Mouse (Mus musculus): ENCODE measurements at regions not wholly inside any gene's neighbourhood (a gene's known extent, or its start where the extent isn't known, plus 50 kb on each side); places are given as distances from the start of the nearest gene placed in this dataset.

DNA sequence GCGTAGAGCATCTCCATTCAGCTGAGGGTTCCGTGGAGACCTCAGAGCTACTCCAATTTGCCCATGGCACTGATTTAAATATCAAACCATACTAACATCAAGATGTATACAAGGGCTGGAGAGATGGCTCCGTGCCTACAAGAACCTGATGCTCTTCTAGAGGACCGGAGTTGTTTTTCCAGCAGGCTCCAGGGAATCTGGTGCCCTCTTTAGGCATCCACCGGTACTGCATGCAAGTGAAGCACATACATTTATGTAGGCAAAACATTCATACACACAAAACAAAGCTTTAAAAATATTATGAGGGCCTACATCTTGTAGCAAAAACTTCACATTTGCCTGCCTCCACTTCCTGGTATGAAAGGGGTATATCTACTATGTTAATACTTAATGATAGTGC lies 217.0 kb downstream of the Lmo4 start:
- no peak overlapping the region for H3K4me2 ChIP-seq (ENCODE audit: low read depth, low read length)
- no peaks in the 10 kb centered on the region for H3K9me3 ChIP-seq (replicated peaks; ENCODE audit: control insufficient read depth, low read length)
- WGBS, result 98% methylated on average over 5 of the region's 5 CpGs
- no peak for TF ChIP-seq EP300 (IDR thresholded peaks at IDR 0.05; ENCODE audit: low read depth)
- no peak for TF ChIP-seq CTCF (IDR thresholded peaks at IDR 0.05; ENCODE audit: low read depth)
- DNase-seq (ENCODE audit: low spot score) (no peak), ATAC-seq (ENCODE audit: insufficient read depth, low read depth) (no peak)
- H3K4me3 ChIP-seq (ENCODE audit: low read depth, low read length), result no peak overlapping the region
- H3K9ac ChIP-seq (replicated peaks; ENCODE audit: low read depth, low read length), result no peak overlapping the region
- H3K36me3 ChIP-seq (replicated peaks; ENCODE audit: control insufficient read depth, insufficient read depth, low read length), result no peaks in the 10 kb centered on the region
- H3K4me1 ChIP-seq (ENCODE audit: control insufficient read depth, insufficient read depth), result no peaks in the 10 kb centered on the region
- H3K27me3 ChIP-seq (ENCODE audit: control insufficient read depth, insufficient read depth, low read length), result no peaks in the 10 kb centered on the region
- H3K27ac ChIP-seq (ENCODE audit: low read depth), result no peak overlapping the region

DNA sequence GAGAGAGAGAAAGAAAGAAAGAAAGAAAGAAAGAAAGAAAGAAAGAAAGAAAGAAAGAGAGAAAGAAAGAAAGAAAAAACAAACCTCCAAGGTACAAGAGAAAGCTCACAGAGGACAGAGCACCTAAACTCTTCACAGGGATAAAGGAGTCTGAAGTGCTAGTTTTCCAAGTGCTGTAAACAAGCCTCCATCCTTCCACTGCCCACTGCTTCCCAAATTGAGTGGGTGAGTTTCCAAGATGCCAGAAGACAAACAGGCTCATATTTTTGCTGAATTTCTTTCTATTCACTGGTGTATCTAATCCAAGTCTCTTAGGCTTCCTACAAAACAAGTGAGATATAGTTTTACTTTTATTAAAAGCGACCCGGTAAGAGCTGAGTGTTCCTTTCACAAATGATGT lies 218.2 kb downstream of the Lmo4 start:
- TF ChIP-seq CTCF (IDR thresholded peaks at IDR 0.05; ENCODE audit: low read depth), result no peak
- TF ChIP-seq EP300 (IDR thresholded peaks at IDR 0.05; ENCODE audit: low read depth), result no peak
- H3K9ac ChIP-seq (replicated peaks; ENCODE audit: low read depth, low read length), result no peak overlapping the region
- no peaks in the 10 kb centered on the region for H3K9me3 ChIP-seq (replicated peaks; ENCODE audit: control insufficient read depth, low read length)
- no peaks in the 10 kb centered on the region for H3K36me3 ChIP-seq (replicated peaks; ENCODE audit: control insufficient read depth, insufficient read depth, low read length)
- DNase-seq (ENCODE audit: low spot score) (no peak), ATAC-seq (ENCODE audit: insufficient read depth, low read depth) (no peak)
- H3K4me2 ChIP-seq (ENCODE audit: low read depth, low read length), result no peak overlapping the region
- 89% methylated on average over 2 of the region's 2 CpGs for WGBS
- H3K4me3 ChIP-seq (ENCODE audit: low read depth, low read length), result no peak overlapping the region
- no peaks in the 10 kb centered on the region for H3K4me1 ChIP-seq (ENCODE audit: control insufficient read depth, insufficient read depth)
- H3K27ac ChIP-seq (ENCODE audit: low read depth), result no peak overlapping the region
- no peaks in the 10 kb centered on the region for H3K27me3 ChIP-seq (ENCODE audit: control insufficient read depth, insufficient read depth, low read length)

DNA sequence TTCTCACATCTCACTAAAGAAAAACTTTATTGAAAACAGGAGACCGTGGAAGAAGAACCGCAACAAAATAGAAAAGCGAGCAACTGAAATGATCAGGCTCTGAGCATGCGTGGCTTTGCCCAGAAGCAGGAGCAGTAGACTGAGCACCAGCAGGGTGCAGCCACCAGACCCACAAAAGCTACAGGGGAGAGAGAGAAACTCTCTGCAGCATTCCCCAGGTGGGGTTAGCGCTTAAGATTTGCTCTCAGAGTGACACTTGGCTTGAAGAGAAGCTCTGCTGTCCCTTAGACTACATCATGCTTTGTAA lies 218.9 kb downstream of the Lmo4 start:
- no peaks in the 10 kb centered on the region for H3K4me1 ChIP-seq (ENCODE audit: control insufficient read depth, insufficient read depth)
- no peak for ATAC-seq (ENCODE audit: insufficient read depth, low read depth)
- no peaks in the 10 kb centered on the region for H3K36me3 ChIP-seq (replicated peaks; ENCODE audit: control insufficient read depth, insufficient read depth, low read length)

DNA sequence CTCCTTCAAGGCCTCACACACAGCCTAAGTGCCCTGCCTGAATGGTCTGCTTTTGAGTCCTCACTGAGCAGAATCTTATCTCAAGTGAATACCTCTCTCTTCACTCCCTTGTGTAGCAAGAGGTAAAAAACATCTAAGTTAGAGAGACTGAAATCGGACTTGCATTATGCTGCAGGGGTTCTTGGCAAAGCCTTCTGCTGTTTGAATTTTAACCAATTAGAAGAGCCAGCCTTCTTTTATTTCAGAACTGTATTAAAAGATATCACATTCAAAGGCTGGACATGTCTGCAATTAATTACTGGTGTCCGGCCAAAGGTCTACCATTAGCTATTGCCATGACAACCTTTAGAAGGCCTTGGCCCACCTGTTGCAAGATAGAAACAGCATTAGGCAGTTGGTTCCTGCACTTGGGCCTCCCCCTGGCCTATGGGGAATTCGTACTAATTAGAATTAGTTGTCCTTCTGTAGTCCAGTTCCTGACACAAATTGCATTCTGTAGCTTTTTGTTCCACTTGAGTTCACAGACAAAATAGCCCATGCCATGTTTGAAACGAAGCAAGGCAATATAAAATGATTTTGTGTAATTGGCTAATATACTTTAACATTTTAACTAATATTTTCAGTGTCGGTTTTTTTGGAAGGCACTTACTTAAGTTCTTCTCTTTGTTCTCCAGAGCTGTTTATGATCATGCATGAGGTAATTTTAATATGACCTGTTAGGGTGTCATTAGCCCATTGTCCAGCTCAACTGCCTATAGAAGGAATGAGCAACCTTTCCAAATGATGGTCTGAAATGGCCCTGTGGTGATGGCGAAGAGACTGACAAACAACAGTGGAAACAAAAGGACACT lies 219.4 kb downstream of the Lmo4 start:
- Histone ChIP-seq H3K27ac (ENCODE audit: low read depth) (no peak overlapping the region), H3K9ac (replicated peaks; ENCODE audit: low read depth, low read length) (no peak overlapping the region), H3K27me3 (ENCODE audit: control insufficient read depth, insufficient read depth, low read length) (no peaks in the 10 kb centered on the region), H3K4me3 (ENCODE audit: low read depth, low read length) (no peak overlapping the region), H3K4me2 (ENCODE audit: low read depth, low read length) (no peak overlapping the region), H3K9me3 (replicated peaks; ENCODE audit: control insufficient read depth, low read length) (no peaks in the 10 kb centered on the region), H3K4me1 (ENCODE audit: control insufficient read depth, insufficient read depth) (no peaks in the 10 kb centered on the region), H3K36me3 (replicated peaks; ENCODE audit: control insufficient read depth, insufficient read depth, low read length) (no peaks in the 10 kb centered on the region)
- 75% methylated on average over 6 of the region's 6 CpGs for WGBS
- ATAC-seq (ENCODE audit: insufficient read depth, low read depth) (no peak), DNase-seq (ENCODE audit: low spot score) (no peak)
- TF ChIP-seq CTCF (IDR thresholded peaks at IDR 0.05; ENCODE audit: low read depth) (no peak), EP300 (IDR thresholded peaks at IDR 0.05; ENCODE audit: low read depth) (no peak)

More for the DNA sequence above, 218.9 kb downstream of the Lmo4 start:
- Histone ChIP-seq H3K27me3 (ENCODE audit: control insufficient read depth, insufficient read depth, low read length) (no peaks in the 10 kb centered on the region), H3K27ac (ENCODE audit: low read depth) (no peak overlapping the region), H3K9me3 (replicated peaks; ENCODE audit: control insufficient read depth, low read length) (no peaks in the 10 kb centered on the region), H3K9ac (replicated peaks; ENCODE audit: low read depth, low read length) (no peak overlapping the region), H3K4me3 (ENCODE audit: low read depth, low read length) (no peak overlapping the region), H3K4me2 (ENCODE audit: low read depth, low read length) (no peak overlapping the region)
- TF ChIP-seq CTCF (IDR thresholded peaks at IDR 0.05; ENCODE audit: low read depth) (no peak), EP300 (IDR thresholded peaks at IDR 0.05; ENCODE audit: low read depth) (no peak)
- DNase-seq (ENCODE audit: low spot score), result no peak
- 79% methylated on average over 5 of the region's 5 CpGs for WGBS

DNA sequence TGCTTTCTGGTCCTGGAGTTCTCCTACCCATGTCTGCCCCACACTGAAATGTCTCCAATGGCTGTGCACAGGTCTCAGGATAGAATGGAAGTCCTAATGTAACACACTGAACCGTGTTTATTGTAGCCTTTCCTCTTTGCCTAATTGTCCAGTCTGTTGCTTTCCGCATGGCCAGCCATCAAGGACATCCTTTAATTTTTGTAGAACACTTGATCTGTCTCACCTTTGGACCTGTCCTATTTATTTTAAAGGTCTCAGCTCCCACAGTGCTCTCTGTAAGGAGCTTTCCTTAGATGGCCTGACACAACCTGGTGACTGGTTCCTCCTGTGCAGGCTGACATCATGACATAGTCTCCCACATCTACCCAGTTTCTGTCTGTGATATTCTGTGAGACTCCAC lies 226.3 kb downstream of the Lmo4 start:
- H3K9ac ChIP-seq (replicated peaks; ENCODE audit: low read depth, low read length), result no peak overlapping the region
- DNase-seq (ENCODE audit: low spot score) (no peak), ATAC-seq (ENCODE audit: insufficient read depth, low read depth) (no peak)
- H3K4me1 ChIP-seq (ENCODE audit: control insufficient read depth, insufficient read depth), result no peaks in the 10 kb centered on the region
- H3K27me3 ChIP-seq (ENCODE audit: control insufficient read depth, insufficient read depth, low read length), result no peaks in the 10 kb centered on the region
- no peaks in the 10 kb centered on the region for H3K36me3 ChIP-seq (replicated peaks; ENCODE audit: control insufficient read depth, insufficient read depth, low read length)
- no peak overlapping the region for H3K27ac ChIP-seq (ENCODE audit: low read depth)
- TF ChIP-seq EP300 (IDR thresholded peaks at IDR 0.05; ENCODE audit: low read depth) (no peak), CTCF (IDR thresholded peaks at IDR 0.05; ENCODE audit: low read depth) (no peak)
- H3K4me2 ChIP-seq (ENCODE audit: low read depth, low read length), result no peak overlapping the region
- WGBS, result 80% methylated on average over 2 of the region's 2 CpGs
- H3K4me3 ChIP-seq (ENCODE audit: low read depth, low read length), result no peak overlapping the region
- H3K9me3 ChIP-seq (replicated peaks; ENCODE audit: control insufficient read depth, low read length), result no peaks in the 10 kb centered on the region

DNA sequence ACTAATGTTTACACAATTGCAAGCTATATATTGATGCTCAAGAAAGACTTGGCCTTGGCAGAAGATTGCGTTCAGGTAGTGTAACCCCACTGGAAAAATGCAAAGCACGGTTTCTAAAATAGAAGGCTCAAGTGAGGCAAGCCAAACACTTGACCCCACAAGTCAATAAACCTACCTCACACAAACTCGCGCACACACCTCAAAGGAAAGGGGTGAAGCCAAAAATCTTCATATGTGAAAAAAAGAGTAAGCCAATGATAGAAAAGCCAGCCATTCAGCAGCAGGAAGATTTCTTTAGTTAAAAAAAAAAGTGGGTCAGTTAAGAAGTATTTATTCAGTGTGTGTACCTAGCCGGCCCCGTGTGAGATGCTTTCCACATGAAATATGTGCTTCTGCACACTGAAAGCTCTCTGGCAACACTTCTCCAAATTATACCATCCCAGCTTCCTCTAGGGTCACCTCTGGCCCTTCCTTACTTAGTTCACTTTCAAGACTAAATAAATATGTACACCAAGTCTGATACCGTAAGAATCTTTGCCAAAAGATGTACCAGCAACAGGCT lies 227.1 kb downstream of the Lmo4 start:
- 78% methylated on average over 7 of the region's 7 CpGs for WGBS
- Histone ChIP-seq H3K27ac (ENCODE audit: low read depth) (no peak overlapping the region), H3K27me3 (ENCODE audit: control insufficient read depth, insufficient read depth, low read length) (no peaks in the 10 kb centered on the region), H3K36me3 (replicated peaks; ENCODE audit: control insufficient read depth, insufficient read depth, low read length) (no peaks in the 10 kb centered on the region), H3K9me3 (replicated peaks; ENCODE audit: control insufficient read depth, low read length) (no peaks in the 10 kb centered on the region), H3K9ac (replicated peaks; ENCODE audit: low read depth, low read length) (no peak overlapping the region), H3K4me2 (ENCODE audit: low read depth, low read length) (no peak overlapping the region), H3K4me3 (ENCODE audit: low read depth, low read length) (no peak overlapping the region), H3K4me1 (ENCODE audit: control insufficient read depth, insufficient read depth) (no peaks in the 10 kb centered on the region)
- DNase-seq (ENCODE audit: low spot score) (no peak), ATAC-seq (ENCODE audit: insufficient read depth, low read depth) (no peak)
- TF ChIP-seq EP300 (IDR thresholded peaks at IDR 0.05; ENCODE audit: low read depth) (no peak), CTCF (IDR thresholded peaks at IDR 0.05; ENCODE audit: low read depth) (no peak)

All from heart, postnatal 0 days (tissue).